Mouse (Mus musculus): Measurements from ENCODE around the gene Gbp5. TPM values are rescaled to one million over a fixed set of nuclear protein-coding genes. Genes with fewer than 3 reads are reported as not detected.

The Gbp5 gene
- 10 to 100 TPM; 27.9 to 33.8 TPM for total RNA-seq (2023)

GRCm38 (mm10) chr3:142493536-142494061 lies at the start of gene Gbp5:
Gbp5 (plus strand) TSS chr3:142493978.

GRCm38 (mm10) chr3:142530087-142530953 lies 36.5 kb downstream of the Gbp5 start, which contains the start of gene Gbp7:
Gbp7 (plus strand) TSS chr3:142530342.

GRCm38 (mm10) chr3:142559632-142560228 lies 66.0 kb downstream of the Gbp5 start, which contains the start of gene Gbp3:
Gbp3 (plus strand) TSS chr3:142560026.

Other genes with a start within 250 kb of the Gbp5 start
- gene Pdlim5, start 98.3 kb upstream of the Gbp5 start, total RNA-seq (2023), result 10 to 100 TPM; 41.3 to 44.2 TPM
- 10 to 100 TPM; 13.7 to 17.6 TPM for gene Gbp7, start 36.4 kb downstream of the Gbp5 start, total RNA-seq (2023)
- gene Gbp3, start 66.0 kb downstream of the Gbp5 start, total RNA-seq (2023), result 10 to 100 TPM; 45.1 to 52.1 TPM
- gene Gbp2b, start 100.9 kb downstream of the Gbp5 start, total RNA-seq (2023), result not detected
- gene Gbp2, start 126.6 kb downstream of the Gbp5 start, total RNA-seq (2023), result 1 to 10 TPM; 7.2 to 9.5 TPM
- gene Kyat3, start 207.1 kb downstream of the Gbp5 start, total RNA-seq (2023), result 1 to 10 TPM; 4.4 to 6.5 TPM